Mouse (Mus musculus) skeletal muscle tissue, adult 2 months (tissue): ENCODE data around the gene Rapgef4.
A peak's percentile ranks its signal among the peaks of the same experiment; 100 is the strongest.

Source experiments
- DNase-seq: peaks from one replicate; pipeline ENCODE4 v3.0.0-alpha.2; 2012; ENCODE audit warnings: low read depth, low spot score

The Rapgef4 gene

GRCm38 (mm10) chr2:72269651-72270341 lies 288.8 kb downstream of the Rapgef4 start:
- DNase-seq: peak; percentile 71

GRCm38 (mm10) chr2:72278247-72278873 lies 297.3 kb downstream of the Rapgef4 start:
- no peak for DNase-seq

GRCm38 (mm10) chr2:72280524-72280923 lies 299.5 kb downstream of the Rapgef4 start:
- no peak for DNase-seq

GRCm38 (mm10) chr2:72281971-72282370 lies 300.9 kb downstream of the Rapgef4 start:
- no peak for DNase-seq

- no peak for DNase-seq
Observed at GRCm38 (mm10) chr2:72282733-72283132, 301.7 kb downstream of the Rapgef4 start.

GRCm38 (mm10) chr2:72284689-72285088 lies 303.6 kb downstream of the Rapgef4 start:
- no peak for DNase-seq

- peak; percentile 58 for DNase-seq
Observed at GRCm38 (mm10) chr2:72285256-72285887, 304.3 kb downstream of the Rapgef4 start, which contains the start of gene Map3k20. TSS of gene Map3k20 (plus strand) at chr2:72285637.

GRCm38 (mm10) chr2:72285888-72286661 lies 305.0 kb downstream of the Rapgef4 start:
- no peak for DNase-seq

GRCm38 (mm10) chr2:72287142-72287541 lies 306.1 kb downstream of the Rapgef4 start:
- DNase-seq: no peak

- no peak for DNase-seq
Observed at GRCm38 (mm10) chr2:72288932-72289534, 308.0 kb downstream of the Rapgef4 start.

GRCm38 (mm10) chr2:72291103-72291502 lies 310.1 kb downstream of the Rapgef4 start:
- no peak for DNase-seq

- no peak for DNase-seq
Observed at GRCm38 (mm10) chr2:72292573-72292972, 311.5 kb downstream of the Rapgef4 start.

- DNase-seq: no peak
Observed at GRCm38 (mm10) chr2:72294994-72295393, 314.0 kb downstream of the Rapgef4 start.

GRCm38 (mm10) chr2:72296984-72297715 lies 316.1 kb downstream of the Rapgef4 start:
- DNase-seq: no peak

- DNase-seq: peak; percentile 78
Observed at GRCm38 (mm10) chr2:72297716-72298082, 316.7 kb downstream of the Rapgef4 start.

- DNase-seq: peak; percentile 89
Observed at GRCm38 (mm10) chr2:72298406-72298805, 317.4 kb downstream of the Rapgef4 start.

- DNase-seq: no peak
Observed at GRCm38 (mm10) chr2:72301194-72301916, 320.3 kb downstream of the Rapgef4 start.

GRCm38 (mm10) chr2:72305738-72306137 lies 324.7 kb downstream of the Rapgef4 start:
- DNase-seq: no peak
